Mouse (Mus musculus): ENCODE measurements around the gene Cftr. TPM values are rescaled to one million over a fixed set of nuclear protein-coding genes. Genes with fewer than 3 reads are reported as not detected.

Cftr gene
- polyA plus RNA-seq (2012; rRNA removed) = 0.02 and 0.06 TPM in 2 replicates

DNA sequence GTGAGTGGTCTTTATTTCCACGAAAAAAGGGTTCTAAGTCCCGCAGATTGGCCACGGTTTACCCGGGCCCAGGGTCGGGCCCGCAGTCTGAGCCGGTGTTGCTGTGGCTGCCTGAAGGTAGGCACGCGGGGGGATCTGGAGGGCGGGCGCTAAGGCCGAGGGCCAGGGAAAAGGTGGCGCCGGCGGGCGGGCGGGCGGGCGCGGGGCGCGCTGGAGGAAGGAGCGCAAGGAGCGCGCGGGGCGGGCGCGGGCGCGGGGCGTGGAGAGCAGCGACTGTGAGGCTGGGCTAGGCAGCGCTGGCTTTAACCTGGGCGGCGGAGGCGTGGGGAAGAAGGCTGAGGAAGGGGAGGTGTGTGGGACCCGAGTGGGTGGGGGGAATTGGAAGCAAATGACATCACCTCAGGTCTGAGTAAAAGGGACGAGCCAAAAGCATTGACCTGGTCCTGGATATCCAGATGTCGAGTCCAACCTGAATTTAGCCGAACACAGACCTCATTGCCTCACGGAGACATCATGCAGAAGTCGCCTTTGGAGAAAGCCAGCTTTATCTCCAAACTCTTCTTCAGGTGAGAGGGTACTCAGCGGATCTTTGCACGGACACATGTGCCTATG lies at the start of gene Cftr:
Cftr (plus strand) TSS at position 377 of the 612 bp plus-strand sequence.

Other genes starting within 250 kb of the Cftr start
- gene Wnt2, start 140.1 kb upstream of the Cftr start, polyA plus RNA-seq (2012; rRNA removed) = 1.4 and 1.5 TPM in 2 replicates
- gene Asz1, start 61.6 kb upstream of the Cftr start, polyA plus RNA-seq (2012; rRNA removed) = 0.01 TPM in 1 of 2 replicates, not detected in the other